Mouse (Mus musculus): Measurements from ENCODE around the gene Prph. TPM values are rescaled to one million over a fixed set of nuclear protein-coding genes. Genes with fewer than 3 reads are reported as not detected.
"Not testable (repeated sequence)": the region's sequence is repeated elsewhere in the genome, so short reads cannot be mapped to it uniquely, and the experiment has no call there.

The Prph gene
- polyA plus RNA-seq, 1 experiment from 2014 or later: 0.82 TPM

GRCm38 (mm10) chr15:99055511-99055961 is 562 bp downstream of the Prph start:
- Histone ChIP-seq H3K9ac (ENCODE audit: low read depth, low read length) (peak overlapping the region; percentile 35; the same call in 1 of the 2 replicates), H3K9me3 (replicated peaks; ENCODE audit: low read length) (no peaks in the 10 kb centered on the region), H3K36me3 (ENCODE audit: insufficient read depth, low read length) (no peaks in the 10 kb centered on the region), H3K27ac (no peak overlapping the region), H3K4me1 (replicated peaks; ENCODE audit: insufficient read depth, low read length) (peaks cover 20% of the 10 kb centered on the region; the same call in 1 of the 2 replicates), H3K4me3 (replicated peaks; ENCODE audit: low read depth, low read length) (peak overlapping the region; percentile 31), H3K4me2 (ENCODE audit: low read length) (peak overlapping the region; percentile 63), H3K27me3 (ENCODE audit: insufficient read depth, low read length) (peaks cover 47% of the 10 kb centered on the region)
- WGBS: under 1% methylated on average over 35 of the region's 37 CpGs
- DNase-seq (ENCODE audit: low spot score) (no peak), ATAC-seq (replicated peaks; ENCODE audit: low FRiP score, low read depth) (peak; percentile 53)
- no peak for TF ChIP-seq CTCF (IDR thresholded peaks at IDR 0.05; ENCODE audit: low read depth)

GRCm38 (mm10) chr15:99056332-99056731 is 1.4 kb downstream of the Prph start:
- Histone ChIP-seq H3K27ac (no peak overlapping the region), H3K4me2 (ENCODE audit: low read length) (peak overlapping the region; percentile 63; the same call in 1 of the 2 replicates), H3K4me3 (replicated peaks; ENCODE audit: low read depth, low read length) (no peak overlapping the region), H3K9me3 (replicated peaks; ENCODE audit: low read length) (no peaks in the 10 kb centered on the region), H3K36me3 (ENCODE audit: insufficient read depth, low read length) (no peaks in the 10 kb centered on the region), H3K4me1 (replicated peaks; ENCODE audit: insufficient read depth, low read length) (peaks cover 20% of the 10 kb centered on the region; the same call in 1 of the 2 replicates), H3K9ac (ENCODE audit: low read depth, low read length) (no peak overlapping the region), H3K27me3 (ENCODE audit: insufficient read depth, low read length) (peaks cover 47% of the 10 kb centered on the region)
- 4% methylated on average over 14 of the region's 14 CpGs for WGBS
- TF ChIP-seq CTCF (IDR thresholded peaks at IDR 0.05; ENCODE audit: low read depth): peak; percentile 70
- ATAC-seq (replicated peaks; ENCODE audit: low FRiP score, low read depth) (no peak), DNase-seq (ENCODE audit: low spot score) (peak; percentile 54)

- TF ChIP-seq CTCF (IDR thresholded peaks at IDR 0.05; ENCODE audit: low read depth): no peak
Measured at GRCm38 (mm10) chr15:99065557-99066165, 10.7 kb downstream of the Prph start.

GRCm38 (mm10) chr15:99071988-99072387 is 17.0 kb downstream of the Prph start:
- H3K4me1 ChIP-seq (replicated peaks; ENCODE audit: insufficient read depth, low read length): peaks cover 13% of the 10 kb centered on the region; the same call in 1 of the 2 replicates
- WGBS: 82% methylated on average over 1 of the region's 1 CpGs

More at GRCm38 (mm10) chr15:99065557-99066165, 10.7 kb downstream of the Prph start:
- no peak overlapping the region for H3K4me3 ChIP-seq (replicated peaks; ENCODE audit: low read depth, low read length)
- no peaks in the 10 kb centered on the region for H3K36me3 ChIP-seq (ENCODE audit: insufficient read depth, low read length)
- no peak overlapping the region for H3K9ac ChIP-seq (ENCODE audit: low read depth, low read length)
- no peaks in the 10 kb centered on the region for H3K27me3 ChIP-seq (ENCODE audit: insufficient read depth, low read length)
- H3K27ac ChIP-seq: no peak overlapping the region
- ATAC-seq (replicated peaks; ENCODE audit: low FRiP score, low read depth) (no peak), DNase-seq (ENCODE audit: low spot score) (no peak)
- WGBS: 70% methylated on average over 12 of the region's 12 CpGs
- H3K4me2 ChIP-seq (ENCODE audit: low read length): no peak overlapping the region
- no peaks in the 10 kb centered on the region for H3K4me1 ChIP-seq (replicated peaks; ENCODE audit: insufficient read depth, low read length)
- no peaks in the 10 kb centered on the region for H3K9me3 ChIP-seq (replicated peaks; ENCODE audit: low read length)

GRCm38 (mm10) chr15:99074019-99074599 is 19.1 kb downstream of the Prph start, which contains the start of gene Troap:
TSS of gene Troap (plus strand) at chr15:99074575.
- peak; percentile 30 for ATAC-seq (replicated peaks; ENCODE audit: low FRiP score, low read depth)
- 15% methylated on average over 9 of the region's 9 CpGs for WGBS

More at GRCm38 (mm10) chr15:99071988-99072387, 17.0 kb downstream of the Prph start:
- H3K27me3 ChIP-seq (ENCODE audit: insufficient read depth, low read length): no peaks in the 10 kb centered on the region
- H3K27ac ChIP-seq: no peak overlapping the region
- no peak for ATAC-seq (replicated peaks; ENCODE audit: low FRiP score, low read depth)
- H3K4me3 ChIP-seq (replicated peaks; ENCODE audit: low read depth, low read length): no peak overlapping the region
- no peaks in the 10 kb centered on the region for H3K36me3 ChIP-seq (ENCODE audit: insufficient read depth, low read length)
- TF ChIP-seq CTCF (IDR thresholded peaks at IDR 0.05; ENCODE audit: low read depth): peak; percentile 47
- no peak for DNase-seq (ENCODE audit: low spot score)
- no peak overlapping the region for H3K9ac ChIP-seq (ENCODE audit: low read depth, low read length)
- no peak overlapping the region for H3K4me2 ChIP-seq (ENCODE audit: low read length)
- no peaks in the 10 kb centered on the region for H3K9me3 ChIP-seq (replicated peaks; ENCODE audit: low read length)

GRCm38 (mm10) chr15:99074600-99075333 is 19.8 kb downstream of the Prph start:
- Histone ChIP-seq H3K4me3 (replicated peaks; ENCODE audit: low read depth, low read length) (peak overlapping the region; percentile 46), H3K4me1 (replicated peaks; ENCODE audit: insufficient read depth, low read length) (peaks cover 13% of the 10 kb centered on the region; the same call in 1 of the 2 replicates), H3K9me3 (replicated peaks; ENCODE audit: low read length) (no peaks in the 10 kb centered on the region), H3K4me2 (ENCODE audit: low read length) (peak overlapping the region; percentile 67), H3K27ac (peak overlapping the region; percentile 95), H3K9ac (ENCODE audit: low read depth, low read length) (peak overlapping the region; percentile 64), H3K27me3 (ENCODE audit: insufficient read depth, low read length) (no peaks in the 10 kb centered on the region), H3K36me3 (ENCODE audit: insufficient read depth, low read length) (peaks cover 7% of the 10 kb centered on the region; the same call in 1 of the 2 replicates)
- peak; percentile 97 for ATAC-seq (replicated peaks; ENCODE audit: low FRiP score, low read depth)
- WGBS: under 1% methylated on average over 43 of the region's 44 CpGs
- peak; percentile 99 for DNase-seq (ENCODE audit: low spot score)
- peak; percentile 13; the same call in 1 of the 2 replicates for TF ChIP-seq CTCF (IDR thresholded peaks at IDR 0.05; ENCODE audit: low read depth)

More at GRCm38 (mm10) chr15:99074019-99074599, 19.1 kb downstream of the Prph start, which contains the start of gene Troap:
- Histone ChIP-seq H3K4me2 (ENCODE audit: low read length) (peak within 1 kb of the TSS; percentile 67), H3K4me3 (replicated peaks; ENCODE audit: low read depth, low read length) (peak within 1 kb of the TSS; percentile 46), H3K36me3 (ENCODE audit: insufficient read depth, low read length) (peaks cover 7% of the 10 kb centered on the region; the same call in 1 of the 2 replicates), H3K9me3 (replicated peaks; ENCODE audit: low read length) (no peaks in the 10 kb centered on the region), H3K27ac (peak within 1 kb of the TSS; percentile 95), H3K4me1 (replicated peaks; ENCODE audit: insufficient read depth, low read length) (peaks cover 13% of the 10 kb centered on the region; the same call in 1 of the 2 replicates), H3K27me3 (ENCODE audit: insufficient read depth, low read length) (no peaks in the 10 kb centered on the region), H3K9ac (ENCODE audit: low read depth, low read length) (peak within 1 kb of the TSS; percentile 64)
- DNase-seq (ENCODE audit: low spot score): no peak
- TF ChIP-seq CTCF (IDR thresholded peaks at IDR 0.05; ENCODE audit: low read depth): no peak

GRCm38 (mm10) chr15:99076011-99076410 is 21.0 kb downstream of the Prph start:
- not testable (repeated sequence) for ATAC-seq (replicated peaks; ENCODE audit: low FRiP score, low read depth); H3K9ac ChIP-seq (ENCODE audit: low read depth, low read length); H3K27ac ChIP-seq; H3K27me3 ChIP-seq (ENCODE audit: insufficient read depth, low read length); H3K4me3 ChIP-seq (replicated peaks; ENCODE audit: low read depth, low read length); H3K36me3 ChIP-seq (ENCODE audit: insufficient read depth, low read length); DNase-seq (ENCODE audit: low spot score); H3K9me3 ChIP-seq (replicated peaks; ENCODE audit: low read length)
- WGBS: 97% methylated on average over 3 of the region's 3 CpGs
- H3K4me2 ChIP-seq (ENCODE audit: low read length): peak overlapping the region; percentile 67
- peaks cover 13% of the 10 kb centered on the region; the same call in 1 of the 2 replicates for H3K4me1 ChIP-seq (replicated peaks; ENCODE audit: insufficient read depth, low read length)

Measured in kidney, postnatal 0 days (tissue).